Mouse (Mus musculus) heart, embryonic 10.5 days (tissue): Measurements from ENCODE around the gene Twist1. TPM values are rescaled to one million over a fixed set of nuclear protein-coding genes. Genes with fewer than 3 reads are reported as not detected.

Experiments used
- DNase-seq: peaks from one replicate; pipeline ENCODE4 v3.0.0-alpha.2; 2017; ENCODE audit warnings: low spot score
- H3K27ac ChIP-seq: fragments of 300-500 bp; sonication (generic); 2 replicates; pipeline ENCODE4 v1.5.1; 2016; ENCODE audit warnings: mild to moderate bottlenecking
- H3K27me3 ChIP-seq: fragments of 300-500 bp; sonication (generic); 2 replicates; pipeline ENCODE4 v1.6.1; 2016; ENCODE audit warnings: mild to moderate bottlenecking; ENCODE audit not compliant: poor library complexity, insufficient read depth, severe bottlenecking
- H3K36me3 ChIP-seq: fragments of 300-500 bp; sonication (generic); 2 replicates; pipeline ENCODE4 v1.6.1; 2016; ENCODE audit warnings: mild to moderate bottlenecking, moderate library complexity
- H3K4me1 ChIP-seq: fragments of 300-500 bp; sonication (generic); 2 replicates; pipeline ENCODE4 v1.6.1; 2016; ENCODE audit warnings: mild to moderate bottlenecking
- H3K4me3 ChIP-seq: fragments of 300-500 bp; sonication (generic); 2 replicates; pipeline ENCODE4 v1.5.1; 2016; ENCODE audit warnings: mild to moderate bottlenecking, moderate library complexity
- H3K9me3 ChIP-seq: fragments of 300-500 bp; sonication (generic); 2 replicates; pipeline ENCODE4 v1.6.1; 2016; ENCODE audit warnings: mild to moderate bottlenecking, moderate library complexity
- WGBS: fragments of 180-500 bp; shearing (Covaris S2); methylation state at CpG from one replicate; pipeline ENCODE4 v1.1.7; 2016; 5-methylcytosine and 5-hydroxymethylcytosine counted together
- polyA plus RNA-seq: library from polyadenylated mRNA; unstranded; fragments of >200 nt; fragmentation: Nextera tagmentation; extraction: Ambion mirVana; gene quantifications from 2 replicates; pipeline ENCODE4 v1.2.1, GENCODE M21; 2016

Twist1 gene
- polyA plus RNA-seq, 1 experiment from 2014 or later = 17.4 TPM

DNA sequence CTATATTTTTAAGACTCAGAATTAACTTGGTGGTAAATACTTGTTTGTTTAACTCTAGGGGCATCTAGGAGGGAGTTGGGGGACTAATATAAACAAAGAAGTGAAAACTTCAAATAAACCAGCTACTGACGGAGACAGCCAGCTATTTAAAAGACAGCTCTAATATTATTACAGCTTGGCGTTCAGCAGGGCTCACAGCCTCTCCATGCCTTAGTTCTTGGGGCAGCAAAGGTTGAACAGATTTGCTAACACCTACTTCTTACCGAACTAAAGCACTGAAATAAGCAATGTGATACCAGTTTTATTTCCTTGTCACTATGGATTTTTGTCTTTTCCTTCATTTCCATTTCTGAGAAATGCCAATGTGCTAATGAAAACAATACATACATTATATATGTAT lies 2.4 kb downstream of the Twist1 start:
- no peak for DNase-seq
- H3K4me3 ChIP-seq = peak overlapping the region; percentile 83
- H3K27me3 ChIP-seq = peaks cover 92% of the 10 kb centered on the region
- H3K36me3 ChIP-seq = no peaks in the 10 kb centered on the region
- no peak overlapping the region for H3K27ac ChIP-seq
- H3K9me3 ChIP-seq = no peaks in the 10 kb centered on the region
- peaks cover 25% of the 10 kb centered on the region for H3K4me1 ChIP-seq
- WGBS = 22% methylated on average over 3 of the region's 3 CpGs

DNA sequence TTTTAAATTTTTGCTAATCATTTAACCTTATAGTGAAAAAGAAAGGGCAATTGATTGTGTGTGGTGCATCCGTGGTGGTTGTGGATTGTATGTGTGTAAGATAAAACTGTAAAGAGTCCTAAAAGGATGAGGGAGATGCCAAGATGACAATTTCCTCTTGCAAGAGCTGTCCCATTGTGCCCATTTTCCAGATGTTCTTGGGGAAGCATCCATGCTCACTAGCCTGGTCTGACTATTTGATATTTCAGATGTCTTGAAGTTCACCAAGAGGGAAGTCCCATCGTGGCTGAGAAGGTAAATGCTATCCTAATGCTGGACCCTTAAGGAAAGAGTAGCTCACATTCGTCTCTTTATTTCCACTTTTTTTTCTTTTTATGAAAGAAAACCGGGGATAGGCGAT lies 3.5 kb downstream of the Twist1 start:
- H3K27me3 ChIP-seq = peaks cover 92% of the 10 kb centered on the region
- DNase-seq = no peak
- 42% methylated on average over 5 of the region's 5 CpGs for WGBS
- no peaks in the 10 kb centered on the region for H3K9me3 ChIP-seq
- H3K27ac ChIP-seq = no peak overlapping the region
- H3K4me1 ChIP-seq = peaks cover 21% of the 10 kb centered on the region
- H3K36me3 ChIP-seq = no peaks in the 10 kb centered on the region
- peak overlapping the region; percentile 27; the same call in 1 of the 2 replicates for H3K4me3 ChIP-seq

DNA sequence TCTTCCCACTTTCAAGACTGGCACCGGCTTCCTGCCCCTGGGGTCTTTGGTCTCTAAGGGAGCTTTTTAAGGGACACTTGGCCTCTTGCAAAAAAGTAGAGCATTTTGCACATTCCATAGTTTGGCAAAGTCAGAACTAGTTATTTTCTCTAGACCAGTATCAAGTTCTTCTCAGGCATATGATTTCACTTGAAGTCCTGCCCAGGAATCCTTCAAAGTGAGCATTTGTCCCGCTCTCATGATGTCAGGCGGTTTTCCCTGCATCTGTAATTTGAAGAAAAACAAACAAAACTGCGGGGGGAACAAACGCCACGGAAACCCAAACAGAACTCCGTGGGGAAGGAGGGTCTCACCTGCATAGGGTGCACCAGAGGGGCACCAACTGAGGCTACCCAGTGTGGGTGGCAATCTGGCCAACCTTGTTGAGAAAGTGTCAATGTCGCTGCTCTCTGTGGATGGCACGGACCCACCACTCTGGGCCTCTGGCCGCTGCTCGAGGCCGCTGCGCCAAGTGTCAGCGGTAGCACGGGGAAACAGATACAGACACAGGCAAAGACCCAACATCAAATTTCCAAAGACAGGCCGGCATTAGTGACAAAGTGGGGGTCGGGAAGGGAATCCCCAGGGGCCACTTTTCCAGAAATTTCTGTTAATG lies 4.8 kb downstream of the Twist1 start:
- Histone ChIP-seq H3K27me3 (peaks cover 91% of the 10 kb centered on the region), H3K9me3 (no peaks in the 10 kb centered on the region), H3K36me3 (no peaks in the 10 kb centered on the region), H3K4me3 (peak overlapping the region; percentile 41), H3K27ac (0 out of 2 replicates have a peak overlapping the region, but pooled peaks have one; percentile 24), H3K4me1 (peaks cover 27% of the 10 kb centered on the region)
- 14% methylated on average over 17 of the region's 17 CpGs for WGBS
- no peak for DNase-seq

DNA sequence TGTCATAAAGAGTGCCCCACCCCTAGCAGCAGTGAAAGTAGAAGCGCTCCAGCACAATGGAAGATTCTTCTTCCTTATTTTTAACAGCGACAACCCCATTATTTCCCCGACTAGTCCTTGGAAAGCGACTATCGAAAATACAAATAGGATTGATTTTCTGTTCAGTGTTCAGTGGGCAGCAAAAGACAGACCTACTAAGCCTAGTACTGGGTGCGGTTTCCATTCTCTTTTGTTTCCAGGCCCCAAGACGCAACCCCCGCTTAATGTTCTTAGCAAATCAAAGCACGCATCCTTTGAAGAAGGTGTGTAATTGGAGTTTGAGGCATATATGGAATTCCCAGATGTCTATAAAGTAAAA lies 5.3 kb downstream of the Twist1 start:
- H3K27ac ChIP-seq = no peak overlapping the region
- H3K4me3 ChIP-seq = no peak overlapping the region
- H3K36me3 ChIP-seq = no peaks in the 10 kb centered on the region
- no peaks in the 10 kb centered on the region for H3K9me3 ChIP-seq
- DNase-seq = no peak
- peaks cover 91% of the 10 kb centered on the region for H3K27me3 ChIP-seq
- WGBS = 27% methylated on average over 9 of the region's 9 CpGs
- H3K4me1 ChIP-seq = peaks cover 27% of the 10 kb centered on the region

DNA sequence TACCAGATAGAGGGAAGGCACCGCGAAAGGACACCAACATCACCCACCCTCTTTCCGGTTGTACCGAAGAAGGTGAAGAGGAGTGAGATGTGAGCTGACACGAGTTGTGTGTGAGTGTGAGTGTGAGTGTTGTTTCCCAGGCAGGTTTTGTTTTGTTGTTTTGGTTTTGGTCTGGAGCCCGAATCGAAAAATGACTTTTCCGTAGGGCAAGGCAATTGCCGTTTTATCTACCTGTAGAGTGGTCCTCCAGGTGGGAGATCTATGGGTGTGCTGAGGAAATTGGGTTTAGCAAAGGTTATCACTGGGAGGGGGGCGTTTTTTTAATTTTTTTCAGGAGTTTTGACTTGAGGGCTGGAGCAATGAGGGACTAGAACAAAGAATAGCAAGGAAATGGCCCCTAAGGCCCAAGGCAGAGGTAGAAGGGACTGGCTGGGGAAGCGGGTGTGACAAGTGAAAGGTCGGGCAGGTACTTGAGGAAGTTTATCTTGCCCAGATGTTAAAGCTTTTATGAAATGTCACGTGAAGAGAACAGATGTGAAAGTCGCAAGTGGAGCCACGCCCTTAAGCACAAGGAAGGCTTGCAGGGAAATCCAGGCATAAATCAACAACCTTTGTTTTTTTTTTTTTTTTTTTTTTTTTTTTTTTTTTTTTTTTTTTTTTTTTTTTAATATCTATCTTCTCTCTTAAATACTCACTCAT lies 6.3 kb downstream of the Twist1 start:
- H3K9me3 ChIP-seq = no peaks in the 10 kb centered on the region
- 11% methylated on average over 15 of the region's 15 CpGs for WGBS
- H3K36me3 ChIP-seq = no peaks in the 10 kb centered on the region
- H3K27me3 ChIP-seq = peaks cover 91% of the 10 kb centered on the region
- peaks cover 29% of the 10 kb centered on the region for H3K4me1 ChIP-seq
- no peak for DNase-seq
- no peak overlapping the region for H3K4me3 ChIP-seq
- no peak overlapping the region for H3K27ac ChIP-seq

DNA sequence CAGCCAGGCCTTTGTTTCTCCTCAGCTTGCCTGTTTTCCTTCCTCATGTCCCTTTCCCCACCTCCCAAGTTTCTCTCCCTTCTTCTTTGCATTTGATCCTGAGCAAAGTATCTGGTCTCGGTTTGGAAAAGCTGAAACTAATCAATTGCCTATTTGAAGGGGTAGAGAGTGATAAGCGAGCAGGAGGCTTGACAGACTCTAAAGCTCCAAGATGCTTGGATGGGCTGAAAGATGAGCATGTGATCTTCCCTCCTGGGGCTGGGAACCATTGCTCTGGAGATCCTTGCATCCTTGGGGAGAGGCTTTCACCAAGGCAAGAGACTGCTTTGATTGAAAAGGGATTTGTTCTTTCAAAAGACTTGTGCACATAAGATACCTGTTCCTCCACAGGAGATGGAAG lies 7.0 kb downstream of the Twist1 start:
- Histone ChIP-seq H3K27me3 (peaks cover 92% of the 10 kb centered on the region), H3K27ac (no peak overlapping the region), H3K9me3 (no peaks in the 10 kb centered on the region), H3K36me3 (no peaks in the 10 kb centered on the region), H3K4me1 (peaks cover 29% of the 10 kb centered on the region), H3K4me3 (no peak overlapping the region)
- 23% methylated on average over 2 of the region's 2 CpGs for WGBS
- no peak for DNase-seq

DNA sequence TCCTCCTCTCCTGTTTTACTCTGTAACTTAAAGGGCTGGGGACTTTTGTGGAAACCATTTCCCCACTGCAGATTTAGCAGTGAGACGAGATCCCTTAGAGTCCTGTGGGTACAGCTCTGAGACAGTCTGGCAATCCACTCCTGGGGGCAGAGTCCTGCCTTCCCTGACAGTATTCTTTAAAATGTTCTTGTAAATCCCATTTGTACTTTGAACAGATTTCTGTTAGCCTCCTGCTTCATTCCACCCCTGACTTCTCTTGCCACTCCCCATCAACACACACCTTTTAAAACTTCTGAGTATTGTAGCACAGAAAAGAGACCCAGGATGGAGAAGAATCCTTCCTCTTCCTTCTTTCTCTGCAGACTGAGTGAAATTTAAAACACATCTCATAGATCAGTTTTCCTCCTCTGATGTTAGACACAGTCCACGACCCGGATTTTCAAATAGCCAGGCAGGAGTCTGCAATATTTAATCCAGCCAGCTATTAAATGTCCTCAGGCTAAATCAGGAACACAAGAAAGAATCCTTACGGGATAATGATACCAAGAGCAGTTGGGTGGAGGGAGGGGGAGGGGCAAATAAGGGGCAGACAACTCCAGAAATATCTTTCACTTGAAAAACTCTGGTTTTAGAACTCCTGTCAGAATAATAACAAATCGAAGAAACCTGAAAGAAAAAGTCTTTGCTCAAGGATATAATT lies 8.3 kb downstream of the Twist1 start:
- DNase-seq = no peak
- H3K9me3 ChIP-seq = no peaks in the 10 kb centered on the region
- peak overlapping the region; percentile 57; the same call in 1 of the 2 replicates for H3K4me3 ChIP-seq
- peaks cover 29% of the 10 kb centered on the region for H3K4me1 ChIP-seq
- H3K27ac ChIP-seq = no peak overlapping the region
- 6% methylated on average over 5 of the region's 5 CpGs for WGBS
- H3K36me3 ChIP-seq = no peaks in the 10 kb centered on the region
- peaks cover 95% of the 10 kb centered on the region for H3K27me3 ChIP-seq

DNA sequence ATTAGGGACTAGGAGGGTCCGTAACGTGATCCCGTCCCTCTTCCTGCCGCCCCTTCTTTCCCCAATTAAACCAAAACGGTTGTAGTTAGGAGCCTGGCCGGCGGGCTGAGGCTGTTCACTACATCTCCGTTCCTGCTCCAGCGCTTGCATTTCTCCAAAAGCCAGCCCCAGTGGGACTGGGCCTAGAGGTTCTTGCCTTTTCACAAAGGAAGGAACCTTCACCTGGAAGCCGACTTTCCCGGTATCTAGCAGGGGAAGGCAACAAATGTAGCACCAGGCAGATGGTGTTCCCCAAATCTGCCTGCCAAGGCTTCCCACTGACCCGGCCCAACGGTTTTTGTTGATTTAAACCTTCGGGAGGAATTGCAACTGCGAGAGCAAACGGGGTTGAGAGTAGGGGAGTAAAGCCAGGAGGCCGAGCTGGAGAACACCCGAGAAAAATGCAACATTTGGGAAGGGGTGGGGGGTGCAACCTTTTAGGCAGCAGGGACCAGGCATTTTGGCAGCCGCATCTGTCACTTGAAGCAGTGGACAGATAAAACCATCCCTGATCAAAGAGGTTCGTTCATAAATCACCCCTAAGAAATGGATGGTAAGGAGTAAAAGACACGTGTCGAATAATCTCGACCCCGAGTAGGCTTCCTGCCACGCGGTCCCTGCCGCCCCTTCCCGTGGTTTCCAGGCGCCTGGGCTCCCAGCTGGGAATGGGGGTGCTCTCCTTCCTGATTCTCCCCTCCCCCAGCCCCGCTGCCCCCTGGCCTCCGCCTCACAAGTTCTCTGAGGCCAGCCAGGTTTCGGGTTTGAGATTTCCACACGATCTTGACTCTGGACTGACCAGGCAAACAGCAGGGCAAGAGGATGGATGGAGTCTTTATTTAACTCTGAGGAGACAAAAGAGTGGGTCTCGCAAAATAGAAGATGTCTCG lies 9.3 kb downstream of the Twist1 start:
- peaks cover 91% of the 10 kb centered on the region for H3K27me3 ChIP-seq
- DNase-seq = no peak
- no peaks in the 10 kb centered on the region for H3K36me3 ChIP-seq
- peaks cover 29% of the 10 kb centered on the region for H3K4me1 ChIP-seq
- peak overlapping the region; percentile 32 for H3K27ac ChIP-seq
- under 1% methylated on average over 35 of the region's 35 CpGs for WGBS
- H3K4me3 ChIP-seq = peak overlapping the region; percentile 57
- H3K9me3 ChIP-seq = no peaks in the 10 kb centered on the region

DNA sequence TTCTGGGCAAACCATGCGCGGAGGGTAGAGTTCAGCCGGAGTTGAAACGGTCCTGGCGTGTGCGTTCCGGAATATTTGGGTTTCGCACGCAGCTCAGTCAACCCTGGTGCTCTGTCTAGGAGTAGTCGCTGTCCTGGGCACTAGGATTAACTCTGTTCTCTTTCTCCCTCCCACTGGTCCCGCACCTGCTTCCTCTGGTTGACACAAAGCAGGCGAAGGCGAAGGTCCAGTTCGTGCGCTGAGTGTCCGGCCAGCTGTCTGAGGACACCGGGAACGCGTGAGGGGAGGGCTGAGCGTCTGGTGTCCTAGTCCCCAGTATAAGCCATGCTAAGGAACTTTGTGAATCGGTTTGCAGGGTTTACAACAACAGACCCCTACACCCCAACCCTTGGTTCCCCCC lies 10.0 kb downstream of the Twist1 start:
- Histone ChIP-seq H3K4me1 (peaks cover 26% of the 10 kb centered on the region), H3K27me3 (peaks cover 83% of the 10 kb centered on the region), H3K4me3 (peak overlapping the region; percentile 57), H3K9me3 (no peaks in the 10 kb centered on the region), H3K36me3 (no peaks in the 10 kb centered on the region), H3K27ac (peak overlapping the region; percentile 30; the same call in 1 of the 2 replicates)
- WGBS = under 1% methylated on average over 21 of the region's 21 CpGs
- no peak for DNase-seq

DNA sequence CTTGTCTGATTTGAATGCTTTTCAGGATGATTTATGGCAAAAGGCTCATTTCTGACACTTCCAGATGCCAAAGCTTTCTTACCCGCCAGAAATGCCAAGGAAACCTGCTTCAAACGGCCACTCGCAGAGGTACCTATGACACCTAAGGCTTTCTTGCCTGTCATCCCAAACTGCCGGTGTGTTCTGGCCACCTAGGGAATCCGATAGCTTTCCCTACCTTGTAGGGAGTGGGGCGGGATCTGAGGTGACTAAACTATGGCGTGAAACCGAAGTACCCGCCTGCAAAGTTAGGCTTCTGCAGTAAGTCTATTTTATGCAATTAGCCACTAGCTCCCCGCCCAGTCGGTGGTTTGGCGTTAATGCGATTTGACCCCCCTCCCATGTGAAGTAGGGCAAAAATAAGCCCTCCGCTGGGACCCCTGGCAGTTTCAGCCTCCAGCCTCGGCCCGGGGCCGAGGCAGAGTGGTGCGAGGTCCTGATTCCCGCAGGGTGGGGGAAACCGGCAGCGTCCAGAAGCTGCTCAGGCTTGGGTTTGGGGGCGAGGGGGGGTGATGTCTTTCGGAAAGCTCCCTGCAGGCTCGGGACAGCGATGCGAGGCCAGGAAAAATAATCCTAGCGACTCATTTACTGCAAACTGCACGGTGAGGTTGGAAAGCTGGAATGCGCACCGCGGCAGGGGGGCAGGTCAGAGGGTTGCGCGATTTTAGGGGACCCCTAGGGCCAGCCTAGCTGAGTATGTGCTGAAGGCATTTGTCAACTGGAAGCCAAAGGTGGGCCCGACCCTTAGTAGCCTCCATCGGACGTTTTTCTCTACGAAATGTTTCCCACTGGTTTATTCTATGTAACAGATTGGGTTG lies 10.8 kb downstream of the Twist1 start:
- Histone ChIP-seq H3K36me3 (no peaks in the 10 kb centered on the region), H3K4me1 (peaks cover 26% of the 10 kb centered on the region), H3K9me3 (no peaks in the 10 kb centered on the region), H3K4me3 (peak overlapping the region; percentile 57), H3K27me3 (peaks cover 83% of the 10 kb centered on the region), H3K27ac (peak overlapping the region; percentile 36)
- DNase-seq = no peak
- whole genome bisulfite sequencing = 1% methylated on average over 37 of the region's 37 CpGs

DNA sequence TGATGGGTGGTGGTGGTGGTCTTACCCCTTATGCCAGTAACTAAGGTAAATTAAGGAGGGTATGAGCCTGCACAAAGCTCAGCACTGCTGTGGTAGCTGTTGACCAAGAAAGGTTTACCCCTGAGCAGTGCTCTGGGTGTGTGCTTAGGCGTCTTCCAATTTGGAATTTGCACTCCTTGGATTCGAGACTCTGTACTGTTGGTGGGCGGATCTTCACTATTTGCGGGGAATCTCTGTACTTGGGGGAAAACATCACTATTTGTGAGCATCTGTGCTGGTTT lies 11.4 kb downstream of the Twist1 start:
- DNase-seq = no peak
- Histone ChIP-seq H3K27ac (peak overlapping the region; percentile 36; the same call in 1 of the 2 replicates), H3K36me3 (no peaks in the 10 kb centered on the region), H3K27me3 (peaks cover 77% of the 10 kb centered on the region), H3K4me3 (peak overlapping the region; percentile 57; the same call in 1 of the 2 replicates), H3K9me3 (no peaks in the 10 kb centered on the region), H3K4me1 (peaks cover 26% of the 10 kb centered on the region)
- WGBS = 18% methylated on average over 4 of the region's 4 CpGs

DNA sequence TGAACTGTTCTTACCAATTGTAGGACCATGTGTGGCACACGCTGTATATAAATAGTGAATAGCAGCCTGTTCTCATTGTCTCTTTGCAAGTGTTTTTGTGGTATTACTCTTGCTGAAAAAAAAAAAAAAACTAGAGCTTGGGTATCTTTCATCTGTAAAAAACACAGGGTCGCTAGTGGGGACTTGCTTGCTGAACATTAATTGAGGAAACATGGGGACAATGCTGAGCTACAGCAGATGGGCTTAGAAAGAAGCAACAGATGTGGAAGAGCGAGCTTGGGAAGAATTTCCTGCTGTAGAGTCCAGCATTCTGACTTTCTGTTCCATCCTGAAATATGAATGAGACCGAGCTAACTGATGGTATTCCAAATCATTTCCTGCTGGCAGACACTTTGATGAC lies 22.7 kb downstream of the Twist1 start:
- Histone ChIP-seq H3K27ac (no peak overlapping the region), H3K4me3 (no peak overlapping the region), H3K27me3 (no peaks in the 10 kb centered on the region), H3K9me3 (no peaks in the 10 kb centered on the region), H3K4me1 (no peaks in the 10 kb centered on the region), H3K36me3 (no peaks in the 10 kb centered on the region)
- DNase-seq = no peak
- 77% methylated on average over 4 of the region's 4 CpGs for WGBS
